Comparison of ENCODE assay signal across 20 mouse cellular contexts in genomic region chr11:86662986-86663895, GRCm38 (mm10). TPM values are rescaled to one million over a fixed set of nuclear protein-coding genes. Genes with fewer than 3 reads are reported as not detected.
DNase-seq lines count a peak whose midpoint lies in the region; ATAC-seq and TF ChIP-seq lines count a peak whose summit lies in the region.
"Had no signal": no experiment of that assay in that cellular context is flagged by ENCODE, and none has a peak within 500 bp of the region (broad histone marks: within the 10 kb centered on the region; RNA-seq: fewer than 3 reads in every experiment).

No protein-coding gene starts in this region.

- H3K36me3 ChIP-seq in heart, embryonic 12.5 days: peaks cover 34% of the 10 kb centered on the region
- peaks cover 31% of the 10 kb centered on the region for H3K36me3 ChIP-seq in kidney, embryonic 16.5 days (ENCODE audit: insufficient read depth, low read length)

- no peaks in the 10 kb centered on the region for H3K9me3 ChIP-seq in heart, embryonic 12.5 days (replicated peaks)
- no peaks in the 10 kb centered on the region for H3K9me3 ChIP-seq in kidney, embryonic 16.5 days (ENCODE audit: low read length)
- H3K9me3 ChIP-seq: hindbrain, embryonic 10.5 days; midbrain, embryonic 15.5 days had no signal

- peak; percentile 55; the same call in 1 of the 2 replicates for ATAC-seq in heart, embryonic 12.5 days (ENCODE audit: insufficient number of reproducible peaks, low FRiP score)
- ATAC-seq in megakaryocyte-erythroid progenitor cell, adult 5-6 weeks (replicated peaks; ENCODE audit: low FRiP score, low TSS enrichment, poor library complexity, severe bottlenecking): peak; percentile 94
- ATAC-seq in kidney, embryonic 16.5 days (ENCODE audit: low FRiP score, low TSS enrichment): no peak
- ATAC-seq: forebrain, embryonic 14.5 days; inflammation-experienced regulatory T-cells, adult 6 months; midbrain, embryonic 15.5 days had no signal

- 72% methylated on average over 8 of the region's 8 CpGs for WGBS in heart, embryonic 12.5 days
- WGBS in bone marrow, adult 2 months: 63% methylated on average over 8 of the region's 8 CpGs
- 93% methylated on average over 8 of the region's 8 CpGs for WGBS in kidney, embryonic 16.5 days

- no peak overlapping the region for H3K4me2 ChIP-seq in heart, embryonic 12.5 days
- no peak overlapping the region for H3K4me2 ChIP-seq in kidney, embryonic 16.5 days (replicated peaks; ENCODE audit: low read depth, low read length)
- H3K4me2 ChIP-seq: midbrain, embryonic 15.5 days had no signal

- no peak for DNase-seq in heart, postnatal 4 days
- peak; percentile 85 for DNase-seq in liver
- no peak for DNase-seq in adrenal gland, adult 18-20 months (ENCODE audit: low spot score in 2 of 2)
- no peak for DNase-seq in lung, postnatal 36 days
- DNase-seq: adrenal gland, adult 2 months; cerebellum, adult 8-10 months; heart, adult 2 months; kidney, postnatal 14 days; layer of hippocampus, adult 9-11 months; lung, adult 18-20 months; right cerebral cortex, postnatal 25 days; thymus, postnatal 14 days had no signal

- H3K9ac ChIP-seq in heart, embryonic 12.5 days: no peak overlapping the region
- no peak overlapping the region for H3K9ac ChIP-seq in kidney, embryonic 16.5 days (replicated peaks; ENCODE audit: low read length)
- H3K9ac ChIP-seq: midbrain, embryonic 15.5 days had no signal

- no peaks in the 10 kb centered on the region for H3K27me3 ChIP-seq in heart, embryonic 12.5 days (replicated peaks)
- no peaks in the 10 kb centered on the region for H3K27me3 ChIP-seq in kidney, embryonic 16.5 days (ENCODE audit: insufficient read depth, low read length)
- H3K27me3 ChIP-seq: midbrain, embryonic 15.5 days had no signal

- TF ChIP-seq POLR2A in bone marrow, adult 2 months (IDR thresholded peaks at IDR 0.05; ENCODE audit: borderline replicate concordance, control insufficient read depth, low read depth, low read length): no peak

- no peaks in the 10 kb centered on the region for H3K4me1 ChIP-seq in heart, embryonic 12.5 days (replicated peaks)
- no peaks in the 10 kb centered on the region; the same call in 1 of the 2 replicates for H3K4me1 ChIP-seq in bone marrow, adult 2 months (ENCODE audit: control insufficient read depth, insufficient read depth, low read length)
- no peaks in the 10 kb centered on the region for H3K4me1 ChIP-seq in kidney, embryonic 16.5 days (ENCODE audit: insufficient read depth, low read length)
- H3K4me1 ChIP-seq: hindbrain, embryonic 10.5 days; midbrain, embryonic 15.5 days had no signal

- no peak for TF ChIP-seq CTCF in bone marrow, adult 2 months (IDR thresholded peaks at IDR 0.05; ENCODE audit: control insufficient read depth, insufficient read depth, low read length)

- no peak overlapping the region for H3K4me3 ChIP-seq in heart, embryonic 12.5 days
- no peak overlapping the region for H3K4me3 ChIP-seq in bone marrow, adult 2 months (replicated peaks; ENCODE audit: control insufficient read depth, low read depth, low read length)
- no peak overlapping the region for H3K4me3 ChIP-seq in kidney, embryonic 16.5 days (ENCODE audit: low read length)
- H3K4me3 ChIP-seq: heart, adult 2 months; hindbrain, embryonic 10.5 days; midbrain, embryonic 15.5 days had no signal

- no peak overlapping the region for H3K27ac ChIP-seq in heart, embryonic 12.5 days (ENCODE audit: poor library complexity, severe bottlenecking)
- H3K27ac ChIP-seq in bone marrow, adult 2 months (ENCODE audit: control insufficient read depth, insufficient read depth, low read depth, low read length, poor library complexity): peak overlapping the region; percentile 40; the same call in 1 of the 2 replicates
- no peak overlapping the region for H3K27ac ChIP-seq in kidney, embryonic 16.5 days (ENCODE audit: low read length)
- H3K27ac ChIP-seq: heart, adult 2 months; hindbrain, embryonic 10.5 days; midbrain, embryonic 15.5 days had no signal

RNA-seq across cellular contexts. Expression of gene Vmp1, which starts 20.4 kb away (rescaled TPM):
- 104 and 109 TPM in 2 replicates for polyA plus RNA-seq in heart, embryonic 12.5 days (2016; fragmentation: Nextera tagmentation; extraction: Ambion mirVana)
- total RNA-seq in heart, postnatal 4 days (2021): 10 to 100 TPM; 62.0 to 74.5 TPM
- 65.9 and 88.4 TPM in 2 replicates for polyA plus RNA-seq in bone marrow, adult 2 months (2011; ENCODE audit: insufficient read depth, insufficient read length, low replicate concordance, missing spikeins)
- total RNA-seq in megakaryocyte-erythroid progenitor cell, adult 5-6 weeks (2014; fragmentation: Nextera tagmentation): 91.2 and 111 TPM in 2 replicates
- 105 and 148 TPM in 2 replicates for total RNA-seq in megakaryocyte-erythroid progenitor cell, adult 5-6 weeks (2017)
- 100 to 1,000 TPM; 106 to 139 TPM for total RNA-seq in adrenal gland, adult 18-20 months (2021)
- polyA plus RNA-seq in kidney, embryonic 16.5 days (2015; fragmentation: Nextera tagmentation; extraction: Ambion mirVana): 172 and 173 TPM in 2 replicates

RNA-seq across cellular contexts. Expression of gene Ptrh2, which starts 20.5 kb away (rescaled TPM):
- 21.5 TPM in 2 replicates for polyA plus RNA-seq in heart, embryonic 12.5 days (2016; fragmentation: Nextera tagmentation; extraction: Ambion mirVana)
- 10 to 100 TPM; 10.3 to 10.6 TPM for total RNA-seq in heart, postnatal 4 days (2021)
- polyA plus RNA-seq in bone marrow, adult 2 months (2011; ENCODE audit: insufficient read depth, insufficient read length, low replicate concordance, missing spikeins): 12.2 and 14.3 TPM in 2 replicates
- total RNA-seq in megakaryocyte-erythroid progenitor cell, adult 5-6 weeks (2014; fragmentation: Nextera tagmentation): 28.9 and 35.7 TPM in 2 replicates
- total RNA-seq in megakaryocyte-erythroid progenitor cell, adult 5-6 weeks (2017): 39.3 and 39.6 TPM in 2 replicates
- total RNA-seq in adrenal gland, adult 18-20 months (2021): 10 to 100 TPM; 12.4 to 12.7 TPM
- 33.1 and 35.6 TPM in 2 replicates for polyA plus RNA-seq in kidney, embryonic 16.5 days (2015; fragmentation: Nextera tagmentation; extraction: Ambion mirVana)
